Mouse (Mus musculus) liver, embryonic 14.5 days (tissue): ENCODE results near the gene Kcnip3. TPM values are rescaled to one million over a fixed set of nuclear protein-coding genes. Genes with fewer than 3 reads are reported as not detected.

Experiments used
- ATAC-seq: fragments of 200-750 bp; cut with Nextera tagmentation; 2 replicates; pipeline ENCODE4 v1.8.0; 2017; ENCODE audit warnings: moderate number of reproducible peaks, mild to moderate bottlenecking, moderate library complexity; ENCODE audit not compliant: insufficient read depth
- DNase-seq, 3 experiments: peaks; one replicate each; pipeline ENCODE4 v3.0.0-alpha.2; 2012 to 2013; ENCODE audit warnings: low read depth in 3 of 3, low spot score in 3 of 3
- H3K27ac ChIP-seq: fragments of 300-500 bp; sonication (generic); 2 replicates; pipeline ENCODE4 v1.5.1; 2014; ENCODE audit warnings: moderate library complexity, mild to moderate bottlenecking, control low read depth, inconsistent platforms
- H3K27me3 ChIP-seq: fragments of 300-500 bp; sonication (generic); 2 replicates; pipeline ENCODE4 v1.6.1; 2014; ENCODE audit warnings: mild to moderate bottlenecking, low read length, moderate library complexity; ENCODE audit not compliant: control insufficient read depth, insufficient read depth
- H3K36me3 ChIP-seq: fragments of 300-500 bp; sonication (generic); replicated peaks from 2 replicates; pipeline ENCODE4 v1.6.1; 2014; ENCODE audit warnings: low read depth; ENCODE audit not compliant: control insufficient read depth, insufficient read depth
- H3K4me1 ChIP-seq, 2 experiments: fragments of 200-500 bp in 1 of 2; fragments of 300-500 bp in 1 of 2; sonication (generic) in 1 of 2; replicated peaks; 2 replicates each; pipeline ENCODE4 v1.6.1; 2012 to 2014; ENCODE audit warnings: antibody characterized with exemption in 1 of 2, inconsistent platforms in 1 of 2, low read length in 1 of 2; ENCODE audit not compliant: control insufficient read depth in 2 of 2, insufficient read depth in 2 of 2
- H3K4me2 ChIP-seq: fragments of 300-500 bp; sonication (generic); 2 replicates; pipeline ENCODE4 v1.6.1; 2014; ENCODE audit warnings: low read depth, mild to moderate bottlenecking, control low read depth, moderate library complexity
- H3K4me3 ChIP-seq, 2 experiments: fragments of 200-500 bp in 1 of 2; fragments of 300-500 bp in 1 of 2; sonication (generic) in 1 of 2; 2 replicates each; pipeline ENCODE4 v1.5.1; 2012 to 2014; ENCODE audit warnings: low read depth in 2 of 2, low read length in 2 of 2, mild to moderate bottlenecking in 2 of 2, control low read depth in 1 of 2, inconsistent platforms in 1 of 2, moderate library complexity in 1 of 2; ENCODE audit not compliant: insufficient read depth in 1 of 2
- H3K9ac ChIP-seq: fragments of 300-500 bp; sonication (generic); replicated peaks from 2 replicates; pipeline ENCODE4 v1.6.1; 2014; ENCODE audit warnings: mild to moderate bottlenecking, control low read depth, moderate library complexity
- H3K9me3 ChIP-seq: fragments of 300-500 bp; sonication (generic); 2 replicates; pipeline ENCODE4 v1.6.1; 2016; ENCODE audit warnings: low read length, mixed read lengths; ENCODE audit not compliant: control insufficient read depth
- CTCF ChIP-seq: IDR thresholded peaks from 2 replicates; pipeline ENCODE4 v1.5.1; 2016; ENCODE audit warnings: antibody characterized with exemption, low read depth, control low read depth
- EP300 ChIP-seq: IDR thresholded peaks from 2 replicates; pipeline ENCODE4 v1.6.1; 2016; ENCODE audit warnings: antibody characterized with exemption, low read depth
- WGBS: fragments of 180-500 bp; shearing (Covaris S2); extraction: QIAGEN DNeasy Blood & Tissue Kit; methylation state at CpG from one replicate; pipeline ENCODE4 v1.1.7; 2014; ENCODE audit not compliant: insufficient replicate concordance; 5-methylcytosine and 5-hydroxymethylcytosine counted together
- polyA plus RNA-seq, 2 experiments: library from polyadenylated mRNA; depleted of rRNA in 1 of 2; stranded (reverse) in 1 of 2; unstranded in 1 of 2; fragments of >200 nt; fragmentation: Nextera tagmentation in 1 of 2; extraction: Ambion mirVana in 1 of 2; gene quantifications; 2 replicates each; pipeline versions ENCODE4 v1.2.1 to v1.2.3; 2012 to 2014

Kcnip3 gene
- polyA plus RNA-seq, 2 experiments = 0.36 to 0.42 TPM

GRCm38 (mm10) chr2:127449691-127450090 lies 72.2 kb downstream of the Kcnip3 start:
- no peaks in the 10 kb centered on the region for H3K9me3 ChIP-seq
- no peak overlapping the region for H3K9ac ChIP-seq
- H3K27me3 ChIP-seq = no peaks in the 10 kb centered on the region
- ATAC-seq (no peak), DNase-seq (no peak)
- peaks cover 10 to 24% of the 10 kb centered on the region in 2 experiments for H3K4me1 ChIP-seq
- no peaks in the 10 kb centered on the region for H3K36me3 ChIP-seq
- 53% methylated on average over 7 of the region's 7 CpGs for WGBS
- no peak overlapping the region for H3K4me2 ChIP-seq
- no peak overlapping the region for H3K27ac ChIP-seq
- TF ChIP-seq EP300 = no peak
- H3K4me3 ChIP-seq = no peak overlapping the region

- ATAC-seq = peak; percentile 24; the same call in 1 of the 2 replicates
- Histone ChIP-seq H3K27ac (no peak overlapping the region), H3K36me3 (no peaks in the 10 kb centered on the region), H3K9me3 (no peaks in the 10 kb centered on the region), H3K27me3 (no peaks in the 10 kb centered on the region), H3K4me1 (peaks cover 5 to 28% of the 10 kb centered on the region in 2 experiments), H3K9ac (no peak overlapping the region), H3K4me2 (no peak overlapping the region), H3K4me3 (no peak overlapping the region)
- WGBS = 10% methylated on average over 3 of the region's 3 CpGs
- TF ChIP-seq EP300 (peak; percentile 61), CTCF (no peak)
- peak in 2 of 3 experiments; percentile 38 to 43 for DNase-seq
These were observed 75.0 kb downstream of the Kcnip3 start for GRCm38 (mm10) chr2:127446847-127447246.

- 2% methylated on average over 37 of the region's 37 CpGs for WGBS
- H3K27ac ChIP-seq = peak within 1 kb of the TSS; percentile 30; the same call in 1 of the 2 replicates
These were observed 77.7 kb downstream of the Kcnip3 start, which contains the start of gene Fahd2a for GRCm38 (mm10) chr2:127444055-127444789. Gene Fahd2a, minus strand, starts transcription at chr2:127444565.

GRCm38 (mm10) chr2:127437697-127438096 lies 84.2 kb downstream of the Kcnip3 start:
- Histone ChIP-seq H3K36me3 (no peaks in the 10 kb centered on the region; the same call in 1 of the 2 replicates), H3K4me1 (peaks cover 8 to 14% of the 10 kb centered on the region in 2 experiments), H3K4me3 (no peak overlapping the region), H3K9ac (no peak overlapping the region), H3K4me2 (no peak overlapping the region), H3K9me3 (no peaks in the 10 kb centered on the region), H3K27me3 (no peaks in the 10 kb centered on the region), H3K27ac (no peak overlapping the region)
- DNase-seq = no peak
- 79% methylated on average over 5 of the region's 5 CpGs for WGBS
- no peak for TF ChIP-seq CTCF
- no peak for TF ChIP-seq EP300
- no peak for ATAC-seq

More at GRCm38 (mm10) chr2:127444055-127444789, 77.7 kb downstream of the Kcnip3 start, which contains the start of gene Fahd2a:
- peak within 1 kb of the TSS; percentile 70 to 73 for H3K4me3 ChIP-seq
- ATAC-seq (peak; percentile 92), DNase-seq (peak; percentile 87 to 88 (median 87))
- H3K9ac ChIP-seq = peak within 1 kb of the TSS; percentile 76
- H3K4me2 ChIP-seq = peak within 1 kb of the TSS; percentile 78
- H3K27me3 ChIP-seq = no peaks in the 10 kb centered on the region
- peaks cover 0 to 17% of the 10 kb centered on the region in 2 experiments; a peak in 3 of 4 replicates for H3K4me1 ChIP-seq
- no peaks in the 10 kb centered on the region for H3K36me3 ChIP-seq
- H3K9me3 ChIP-seq = no peaks in the 10 kb centered on the region
- TF ChIP-seq CTCF (peak; percentile 48), EP300 (no peak)

GRCm38 (mm10) chr2:127435554-127435953 lies 86.3 kb downstream of the Kcnip3 start:
- WGBS = 83% methylated on average over 2 of the region's 2 CpGs

More at GRCm38 (mm10) chr2:127435554-127435953, 86.3 kb downstream of the Kcnip3 start:
- H3K4me2 ChIP-seq = no peak overlapping the region
- no peak for TF ChIP-seq CTCF
- peak; percentile 49 for TF ChIP-seq EP300
- DNase-seq (no peak), ATAC-seq (peak; percentile 49; the same call in 1 of the 2 replicates)
- H3K4me3 ChIP-seq = no peak overlapping the region
- H3K9ac ChIP-seq = no peak overlapping the region; the same call in 1 of the 2 replicates
- peaks cover 8 to 14% of the 10 kb centered on the region in 2 experiments for H3K4me1 ChIP-seq
- H3K36me3 ChIP-seq = no peaks in the 10 kb centered on the region; the same call in 1 of the 2 replicates
- no peaks in the 10 kb centered on the region for H3K9me3 ChIP-seq
- no peaks in the 10 kb centered on the region for H3K27me3 ChIP-seq
- no peak overlapping the region; the same call in 1 of the 2 replicates for H3K27ac ChIP-seq
